Mouse (Mus musculus): ENCODE data around the gene Gm17268.

- TF ChIP-seq CTCF (IDR thresholded peaks at IDR 0.05; ENCODE audit: control insufficient read depth, insufficient read depth, insufficient read length) (no peak), CEBPB (IDR thresholded peaks at IDR 0.05; ENCODE audit: low read depth) (no peak)
These were observed 14.6 kb downstream of the Gm17268 start for GRCm38 (mm10) chr11:82023769-82024168.
